ENCODE assay signal across 21 mouse cellular contexts in the genomic region with DNA sequence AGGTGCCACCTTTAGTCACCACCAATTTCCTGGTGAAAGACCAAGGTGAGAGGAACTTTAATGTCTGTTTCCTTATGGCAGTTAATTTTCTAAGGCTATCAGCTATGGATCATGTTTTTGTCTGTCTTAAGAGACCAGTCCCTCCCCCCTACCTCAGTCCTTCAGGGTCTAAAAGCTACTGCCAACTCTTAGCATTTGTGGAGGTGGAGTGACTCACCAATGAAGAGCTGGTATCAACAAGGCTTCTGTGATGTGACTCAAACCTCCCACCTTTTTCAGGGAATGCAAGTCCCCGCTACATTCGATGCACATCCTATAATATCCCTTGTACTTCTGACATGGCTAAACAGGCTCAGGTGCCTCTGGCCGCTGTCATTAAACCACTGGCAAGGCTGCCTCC. TPM values are rescaled to one million over a fixed set of nuclear protein-coding genes. Genes with fewer than 3 reads are reported as not detected.
DNase-seq lines count a peak whose midpoint lies in the region; TF ChIP-seq lines count a peak whose summit lies in the region.
"Had no signal": no experiment of that assay in that cellular context is flagged by ENCODE, and none has a peak within 500 bp of the region (broad histone marks: within the 10 kb centered on the region; RNA-seq: fewer than 3 reads in every experiment).

No protein-coding gene starts in this region.

- TF ChIP-seq CTCF in layer of hippocampus, adult 2 months (conservative IDR thresholded peaks at IDR 0.05), result no peak
- TF ChIP-seq CTCF in olfactory bulb, adult 2 months (IDR thresholded peaks at IDR 0.05; ENCODE audit: insufficient read depth, low read depth, low read length), result no peak

- TF ChIP-seq POLR2A in olfactory bulb, adult 2 months (IDR thresholded peaks at IDR 0.05; ENCODE audit: insufficient read depth, low read depth, low read length), result no peak

- peak in 1 of 2 experiments; percentile 31 for DNase-seq in layer of hippocampus, adult 2 months (ENCODE audit: low spot score in 2 of 2)
- DNase-seq in layer of hippocampus, adult 8-10 months (ENCODE audit: low spot score in 2 of 2), result no peak
- DNase-seq in right cerebral cortex, adult 18-20 months, result peak; percentile 65
- DNase-seq in right cerebral cortex, postnatal 10 days (ENCODE audit: low spot score in 2 of 2), result no peak
- DNase-seq in adrenal gland, adult 2 months, result no peak
- DNase-seq: adrenal gland, adult 8-10 months; adrenal gland, postnatal 25 days; cerebellum, adult 18-20 months; cerebellum, adult 9-10 months; cerebellum, postnatal 14 days; gastrocnemius, postnatal 36 days; heart, adult 2 months; heart, postnatal 14 days; heart, postnatal 4 days had no signal

- WGBS in olfactory bulb, adult 2 months, result 51% methylated on average over 3 of the region's 3 CpGs

- H3K4me3 ChIP-seq in layer of hippocampus, adult 2 months, result no peak overlapping the region
- H3K4me3 ChIP-seq in olfactory bulb, adult 2 months (ENCODE audit: insufficient read depth, low read depth, low read length), result no peak overlapping the region
- H3K4me3 ChIP-seq: forebrain, embryonic 10.5 days; forebrain, embryonic 13.5 days; heart, adult 2 months; heart, embryonic 10.5 days; heart, embryonic 13.5 days; hindbrain, embryonic 15.5 days had no signal

- H3K4me1 ChIP-seq in olfactory bulb, adult 2 months (ENCODE audit: control insufficient read depth, insufficient read depth, low read length), result peaks cover 10% of the 10 kb centered on the region; the same call in 1 of the 2 replicates
- H3K4me1 ChIP-seq: forebrain, embryonic 10.5 days; forebrain, embryonic 13.5 days; hindbrain, embryonic 15.5 days had no signal

- H3K27ac ChIP-seq in layer of hippocampus, adult 2 months, result peak overlapping the region; percentile 59; the same call in 1 of the 2 replicates
- peak overlapping the region; percentile 46; the same call in 1 of the 2 replicates for H3K27ac ChIP-seq in olfactory bulb, adult 2 months (ENCODE audit: insufficient read depth, low read depth, low read length)
- H3K27ac ChIP-seq: forebrain, embryonic 10.5 days; forebrain, embryonic 13.5 days; heart, adult 2 months; heart, embryonic 10.5 days; heart, embryonic 13.5 days; hindbrain, embryonic 15.5 days had no signal

RNA-seq across cellular contexts. Expression of a gene that starts 8.2 kb away (rescaled TPM):
- total RNA-seq in layer of hippocampus, adult 2 months (2021), result 10 to 100 TPM; 14.8 to 15.5 TPM
- 10 to 100 TPM; 14.6 to 15.8 (median 15.0) TPM for total RNA-seq in layer of hippocampus, adult 8-10 months (2022)
- polyA plus RNA-seq in olfactory bulb, adult 2 months (2012; ENCODE audit: insufficient read depth, insufficient read length, low replicate concordance, missing spikeins), result not detected in 2 replicates
- 10 to 100 TPM; 15.5 to 18.0 TPM for total RNA-seq in adrenal gland, adult 2 months (2021)
- polyA plus RNA-seq in adrenal gland, adult 2 months (2012; rRNA removed), result 47.8 and 51.2 TPM in 2 replicates

RNA-seq across cellular contexts. Expression of a gene that starts 12.5 kb away (rescaled TPM):
- 100 to 1,000 TPM; 104 to 108 TPM for total RNA-seq in layer of hippocampus, adult 2 months (2021)
- 100 to 1,000 TPM; 107 to 130 (median 112) TPM for total RNA-seq in layer of hippocampus, adult 8-10 months (2022)
- polyA plus RNA-seq in olfactory bulb, adult 2 months (2012; ENCODE audit: insufficient read depth, insufficient read length, low replicate concordance, missing spikeins), result 190 and 558 TPM in 2 replicates
- 100 to 1,000 TPM; 109 to 142 TPM for total RNA-seq in adrenal gland, adult 2 months (2021)
- polyA plus RNA-seq in adrenal gland, adult 2 months (2012; rRNA removed), result 283 and 329 TPM in 2 replicates

RNA-seq across cellular contexts. Expression of a gene that starts 16.2 kb away (rescaled TPM):
- total RNA-seq in layer of hippocampus, adult 2 months (2021), result 10 to 100 TPM; 53.4 to 56.9 TPM
- 10 to 100 TPM; 47.7 to 53.5 (median 51.3) TPM for total RNA-seq in layer of hippocampus, adult 8-10 months (2022)
- not detected in 2 replicates for polyA plus RNA-seq in olfactory bulb, adult 2 months (2012; ENCODE audit: insufficient read depth, insufficient read length, low replicate concordance, missing spikeins)
- 10 to 100 TPM; 66.6 to 93.6 TPM for total RNA-seq in adrenal gland, adult 2 months (2021)
- 5.9 and 8.5 TPM in 2 replicates for polyA plus RNA-seq in adrenal gland, adult 2 months (2012; rRNA removed)

RNA-seq across cellular contexts. Expression of a gene that starts 18.4 kb away (rescaled TPM):
- total RNA-seq in layer of hippocampus, adult 2 months (2021), result under 1 TPM; 0.15 to 0.23 TPM
- under 1 TPM; 0.19 to 0.54 (median 0.27) TPM for total RNA-seq in layer of hippocampus, adult 8-10 months (2022)
- polyA plus RNA-seq in olfactory bulb, adult 2 months (2012; ENCODE audit: insufficient read depth, insufficient read length, low replicate concordance, missing spikeins), result not detected in 2 replicates
- total RNA-seq in adrenal gland, adult 2 months (2021), result under 1 TPM; 0.17 to 0.35 TPM
- 0.13 and 0.35 TPM in 2 replicates for polyA plus RNA-seq in adrenal gland, adult 2 months (2012; rRNA removed)
- polyA plus RNA-seq: CD4-positive, CD25-positive, alpha-beta regulatory T cell, adult 4 months had no signal

RNA-seq across cellular contexts. Expression of a gene that starts 20.8 kb away (rescaled TPM):
- total RNA-seq in layer of hippocampus, adult 2 months (2021), result 100 to 1,000 TPM; 189 to 206 TPM
- total RNA-seq in layer of hippocampus, adult 8-10 months (2022), result 100 to 1,000 TPM; 170 to 210 (median 191) TPM
- 307 TPM in 1 of 2 replicates, not detected in the other for polyA plus RNA-seq in olfactory bulb, adult 2 months (2012; ENCODE audit: insufficient read depth, insufficient read length, low replicate concordance, missing spikeins)
- total RNA-seq in adrenal gland, adult 2 months (2021), result 100 to 1,000 TPM in 1 of 2 experiments, 10 to 100 TPM in 1; 95.8 to 128 TPM
- 279 and 287 TPM in 2 replicates for polyA plus RNA-seq in adrenal gland, adult 2 months (2012; rRNA removed)
